Mouse (Mus musculus) cortical plate, adult 2 months (tissue): ENCODE measurements at regions not wholly inside any gene's neighbourhood (a gene's known extent, or its start where the extent isn't known, plus 50 kb on each side); places are given as distances from the start of the nearest gene placed in this dataset.

ENCODE experiments used
- H3K27ac ChIP-seq: fragments of 200-500 bp; 2 replicates; pipeline ENCODE4 v1.5.1; 2012; ENCODE audit warnings: low read length, control low read depth, inconsistent platforms; ENCODE audit not compliant: insufficient read depth
- H3K4me1 ChIP-seq: fragments of 200-500 bp; 2 replicates; pipeline ENCODE4 v1.6.1; 2011; ENCODE audit warnings: low read length; ENCODE audit not compliant: control insufficient read depth, insufficient read depth
- H3K4me3 ChIP-seq: fragments of 200-500 bp; 2 replicates; pipeline ENCODE4 v1.5.1; 2011; ENCODE audit warnings: mild to moderate bottlenecking, low read length, control low read depth; ENCODE audit not compliant: insufficient read depth
- CTCF ChIP-seq: fragments of 200-500 bp; IDR thresholded peaks from 2 replicates; pipeline ENCODE4 v1.5.1; 2011; ENCODE audit warnings: mild to moderate bottlenecking, control low read depth, low read length; ENCODE audit not compliant: insufficient read depth; ENCODE audit errors: extremely low read depth
- POLR2A ChIP-seq: fragments of 200-500 bp; IDR thresholded peaks from 2 replicates; pipeline ENCODE4 v1.6.1; 2011; ENCODE audit warnings: mild to moderate bottlenecking, low read length, control low read depth; ENCODE audit not compliant: insufficient read depth; ENCODE audit errors: extremely low read depth

GRCm38 (mm10) chr3:150205902-150206301, 1215.5 kb upstream of the Adgrl2 start:
- H3K4me3 ChIP-seq = no peak overlapping the region
- no peaks in the 10 kb centered on the region for H3K4me1 ChIP-seq
- H3K27ac ChIP-seq = no peak overlapping the region
- no peak for TF ChIP-seq POLR2A
- no peak for TF ChIP-seq CTCF

GRCm38 (mm10) chr3:150233279-150233678, 1204.4 kb upstream of the Adgrl4 start:
- no peak overlapping the region for H3K27ac ChIP-seq
- H3K4me1 ChIP-seq = no peaks in the 10 kb centered on the region
- TF ChIP-seq POLR2A (no peak), CTCF (no peak)
- no peak overlapping the region for H3K4me3 ChIP-seq

- Histone ChIP-seq H3K27ac (no peak overlapping the region), H3K4me3 (no peak overlapping the region), H3K4me1 (no peaks in the 10 kb centered on the region)
- TF ChIP-seq POLR2A (no peak), CTCF (no peak)
These were observed 1200.6 kb upstream of the Adgrl4 start for GRCm38 (mm10) chr3:150236946-150237600.

GRCm38 (mm10) chr3:150275038-150275437, 1162.6 kb upstream of the Adgrl4 start:
- Histone ChIP-seq H3K4me3 (no peak overlapping the region), H3K4me1 (no peaks in the 10 kb centered on the region), H3K27ac (no peak overlapping the region)
- TF ChIP-seq POLR2A (no peak), CTCF (no peak)

- H3K4me3 ChIP-seq = no peak overlapping the region
- TF ChIP-seq POLR2A = no peak
- no peak for TF ChIP-seq CTCF
- H3K27ac ChIP-seq = no peak overlapping the region
- H3K4me1 ChIP-seq = no peaks in the 10 kb centered on the region
These were observed 1141.5 kb upstream of the Adgrl4 start for GRCm38 (mm10) chr3:150296057-150296710.

GRCm38 (mm10) chr3:150328811-150329210, 1108.9 kb upstream of the Adgrl4 start:
- H3K4me3 ChIP-seq = no peak overlapping the region
- TF ChIP-seq POLR2A (no peak), CTCF (no peak)
- H3K4me1 ChIP-seq = no peaks in the 10 kb centered on the region
- H3K27ac ChIP-seq = no peak overlapping the region

GRCm38 (mm10) chr3:150352139-150352725, 1085.5 kb upstream of the Adgrl4 start:
- TF ChIP-seq POLR2A (no peak), CTCF (no peak)
- no peaks in the 10 kb centered on the region for H3K4me1 ChIP-seq
- H3K27ac ChIP-seq = no peak overlapping the region
- H3K4me3 ChIP-seq = no peak overlapping the region

GRCm38 (mm10) chr3:150365766-150366165, 1071.9 kb upstream of the Adgrl4 start:
- H3K4me1 ChIP-seq = no peaks in the 10 kb centered on the region
- no peak overlapping the region for H3K27ac ChIP-seq
- no peak overlapping the region for H3K4me3 ChIP-seq
- TF ChIP-seq CTCF (no peak), POLR2A (no peak)

GRCm38 (mm10) chr3:150384996-150385627, 1052.6 kb upstream of the Adgrl4 start:
- Histone ChIP-seq H3K4me1 (no peaks in the 10 kb centered on the region), H3K27ac (no peak overlapping the region), H3K4me3 (no peak overlapping the region)
- peak; percentile 64; the same call in 1 of the 2 replicates for TF ChIP-seq CTCF
- TF ChIP-seq POLR2A = no peak
